Mouse (Mus musculus) testis, adult 2 months (tissue): Measurements from ENCODE around the gene Nfix. TPM values are rescaled to one million over a fixed set of nuclear protein-coding genes. Genes with fewer than 3 reads are reported as not detected.

Experiments used
- H3K27ac ChIP-seq: fragments of 200-500 bp; 2 replicates; pipeline ENCODE4 v1.5.1; 2012; ENCODE audit warnings: low read depth, low read length; ENCODE audit not compliant: control insufficient read depth, insufficient read depth
- H3K27me3 ChIP-seq: fragments of 200-500 bp; 2 replicates; pipeline ENCODE4 v1.6.1; 2012; ENCODE audit warnings: mild to moderate bottlenecking, low read length, moderate library complexity; ENCODE audit not compliant: control insufficient read depth, insufficient read depth
- H3K36me3 ChIP-seq: fragments of 200-500 bp; 2 replicates; pipeline ENCODE4 v1.6.1; 2012; ENCODE audit warnings: mild to moderate bottlenecking, low read length; ENCODE audit not compliant: control insufficient read depth, insufficient read depth
- H3K4me1 ChIP-seq: fragments of 200-500 bp; 2 replicates; pipeline ENCODE4 v1.6.1; 2012; ENCODE audit warnings: low read length; ENCODE audit not compliant: control insufficient read depth, insufficient read depth
- H3K4me3 ChIP-seq: fragments of 200-500 bp; 2 replicates; pipeline ENCODE4 v1.5.1; 2012; ENCODE audit warnings: low read depth, mild to moderate bottlenecking, low read length, moderate library complexity, mixed read lengths; ENCODE audit not compliant: control insufficient read depth
- CTCF ChIP-seq: fragments of 200-500 bp; IDR thresholded peaks from 2 replicates; pipeline ENCODE4 v1.5.1; 2012; ENCODE audit warnings: low read depth, mild to moderate bottlenecking, inconsistent platforms, low read length, moderate library complexity; ENCODE audit not compliant: control insufficient read depth, insufficient read depth, insufficient replicate concordance
- POLR2A ChIP-seq: fragments of 200-500 bp; IDR thresholded peaks from 2 replicates; pipeline ENCODE4 v1.6.1; 2012; ENCODE audit warnings: low read depth, mild to moderate bottlenecking, inconsistent platforms, low read length, moderate library complexity; ENCODE audit not compliant: control insufficient read depth
- polyA plus RNA-seq: library from polyadenylated mRNA; depleted of rRNA; stranded (reverse); fragments of >200 nt; gene quantifications from 2 replicates; pipeline ENCODE4 v1.2.3, GENCODE M21; 2012

The Nfix gene
- polyA plus RNA-seq, 1 experiment = 5.0 TPM

GRCm38 (mm10) chr8:84735597-84735996, 64.5 kb downstream of the Nfix start:
- peaks cover 15% of the 10 kb centered on the region for H3K4me1 ChIP-seq
- no peak overlapping the region for H3K4me3 ChIP-seq
- no peak for TF ChIP-seq CTCF
- no peak for TF ChIP-seq POLR2A
- no peak overlapping the region for H3K27ac ChIP-seq
- no peaks in the 10 kb centered on the region for H3K27me3 ChIP-seq
- H3K36me3 ChIP-seq = no peaks in the 10 kb centered on the region

- Histone ChIP-seq H3K36me3 (no peaks in the 10 kb centered on the region), H3K27me3 (no peaks in the 10 kb centered on the region), H3K27ac (no peak overlapping the region), H3K4me3 (no peak overlapping the region), H3K4me1 (peaks cover 18% of the 10 kb centered on the region)
- TF ChIP-seq POLR2A (no peak), CTCF (no peak)
Measured at GRCm38 (mm10) chr8:84734680-84735079, 65.5 kb downstream of the Nfix start.

DNA sequence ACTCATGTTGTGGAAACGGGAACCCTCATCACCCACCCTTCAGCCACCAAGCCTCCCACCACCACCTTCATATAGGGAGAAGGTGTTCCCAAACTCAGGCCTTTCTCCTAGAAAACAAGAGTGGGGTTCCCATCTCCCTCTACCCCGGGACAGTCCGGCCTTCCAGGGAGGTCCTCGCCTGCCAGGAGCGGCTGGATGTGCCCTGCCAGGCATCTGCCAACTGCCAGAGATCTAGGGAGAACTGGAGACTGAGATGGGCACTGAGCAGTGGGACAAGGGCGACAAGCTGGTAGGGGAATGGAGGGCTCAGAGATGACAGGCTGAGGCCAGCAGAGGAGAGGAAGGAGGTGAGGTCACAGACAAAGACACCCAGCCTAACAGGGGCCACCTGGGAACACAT, 66.2 kb downstream of the Nfix start:
- Histone ChIP-seq H3K27me3 (no peaks in the 10 kb centered on the region), H3K4me1 (peaks cover 18% of the 10 kb centered on the region), H3K36me3 (no peaks in the 10 kb centered on the region), H3K27ac (no peak overlapping the region), H3K4me3 (no peak overlapping the region)
- TF ChIP-seq CTCF (no peak), POLR2A (no peak)

DNA sequence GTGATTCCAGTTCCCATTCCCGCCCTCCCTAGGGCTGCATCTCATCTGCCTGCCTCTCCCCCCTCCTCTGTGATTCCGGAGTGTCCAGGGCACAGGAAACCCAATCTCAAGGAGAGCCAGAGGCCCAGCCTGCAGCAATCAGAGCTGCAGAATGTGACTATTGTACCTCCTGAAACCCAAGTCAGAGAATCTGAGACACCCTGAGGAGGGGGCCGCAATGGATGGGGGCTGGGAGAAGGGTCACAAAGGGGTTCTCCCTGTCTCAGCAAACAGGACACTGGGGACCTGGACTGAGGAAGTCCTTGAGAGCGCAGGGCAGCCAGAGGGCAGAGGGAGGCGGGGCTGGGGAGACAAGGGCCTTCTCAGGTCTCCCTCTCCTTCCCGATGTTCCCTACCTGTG, 67.1 kb downstream of the Nfix start:
- TF ChIP-seq CTCF (no peak), POLR2A (no peak)
- peaks cover 15% of the 10 kb centered on the region for H3K4me1 ChIP-seq
- no peaks in the 10 kb centered on the region for H3K36me3 ChIP-seq
- no peak overlapping the region for H3K27ac ChIP-seq
- H3K4me3 ChIP-seq = no peak overlapping the region
- H3K27me3 ChIP-seq = no peaks in the 10 kb centered on the region

DNA sequence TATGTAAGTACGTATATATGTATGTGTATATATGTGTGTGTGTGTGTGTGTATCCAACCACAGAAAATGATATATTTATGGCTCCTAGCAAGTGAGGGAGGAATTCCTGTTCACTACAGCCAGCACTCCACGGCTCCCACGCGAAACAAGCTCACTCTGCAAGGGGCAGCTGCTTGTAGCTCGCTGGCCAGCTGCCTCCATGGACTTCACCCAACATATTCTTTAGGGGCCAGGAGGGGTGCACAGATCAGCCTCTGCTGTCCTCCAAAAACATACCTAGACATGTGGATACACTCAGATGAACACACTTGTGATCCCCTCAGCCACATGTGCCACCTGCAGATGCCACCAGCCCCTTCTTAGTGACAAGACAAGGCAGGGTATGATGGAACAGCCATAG, 67.6 kb downstream of the Nfix start:
- Histone ChIP-seq H3K36me3 (no peaks in the 10 kb centered on the region), H3K4me3 (no peak overlapping the region), H3K27me3 (no peaks in the 10 kb centered on the region), H3K4me1 (peaks cover 11% of the 10 kb centered on the region), H3K27ac (no peak overlapping the region)
- TF ChIP-seq POLR2A = no peak
- no peak for TF ChIP-seq CTCF

GRCm38 (mm10) chr8:84731371-84732177, 68.6 kb downstream of the Nfix start:
- Histone ChIP-seq H3K4me3 (no peak overlapping the region), H3K36me3 (no peaks in the 10 kb centered on the region), H3K4me1 (peaks cover 10% of the 10 kb centered on the region), H3K27ac (no peak overlapping the region), H3K27me3 (no peaks in the 10 kb centered on the region)
- TF ChIP-seq CTCF = no peak
- TF ChIP-seq POLR2A = no peak

DNA sequence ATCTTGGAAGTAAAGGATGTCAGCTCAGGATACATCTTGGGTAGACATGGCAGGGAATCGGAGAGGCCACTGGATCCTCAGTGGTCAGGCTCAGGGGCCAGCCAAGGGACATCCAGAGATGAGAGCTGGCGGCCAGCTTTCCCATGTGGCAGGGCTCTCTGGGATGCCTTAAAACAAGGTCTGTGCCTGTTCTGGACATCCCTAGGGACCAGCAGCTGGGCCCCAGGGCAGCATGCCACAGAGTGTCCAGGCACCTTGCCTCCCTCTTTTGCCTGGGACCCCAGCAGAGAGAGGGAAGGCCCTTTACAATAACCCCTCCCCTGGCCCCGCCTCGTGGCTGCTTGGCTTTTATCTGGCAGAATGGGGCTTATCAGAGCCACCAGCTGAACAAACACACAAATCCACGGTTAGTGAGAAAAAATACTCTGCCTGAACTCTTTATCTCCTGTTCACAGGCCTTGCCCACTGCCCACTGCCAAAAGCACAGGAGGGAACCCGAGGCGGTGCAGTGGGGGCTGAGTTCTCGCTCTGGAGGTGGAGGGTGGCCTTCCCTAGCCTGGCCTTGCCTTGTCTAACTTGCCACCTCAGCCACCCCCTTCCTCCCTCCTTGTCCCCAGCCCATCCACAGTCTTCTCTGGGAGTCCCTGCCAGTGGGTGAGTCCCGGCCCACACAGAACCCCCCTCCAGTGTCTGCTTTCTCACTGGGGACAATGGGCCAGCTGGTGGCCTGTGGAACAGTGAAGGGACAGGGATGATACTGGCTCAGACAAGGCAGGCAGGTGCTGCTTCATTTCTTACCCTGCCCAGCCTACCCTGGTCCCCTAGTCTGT, 69.4 kb downstream of the Nfix start:
- TF ChIP-seq CTCF (no peak), POLR2A (no peak)
- Histone ChIP-seq H3K4me1 (peaks cover 10% of the 10 kb centered on the region), H3K4me3 (peak overlapping the region; percentile 59)

More for the DNA sequence above, 69.4 kb downstream of the Nfix start:
- Histone ChIP-seq H3K27me3 (no peaks in the 10 kb centered on the region), H3K27ac (peak overlapping the region; percentile 24; the same call in 1 of the 2 replicates), H3K36me3 (no peaks in the 10 kb centered on the region)
